Mouse (Mus musculus) layer of hippocampus, adult 18-20 months (tissue): Measurements from ENCODE around the gene Ubp1. TPM values are rescaled to one million over a fixed set of nuclear protein-coding genes. Genes with fewer than 3 reads are reported as not detected.
"Not testable (repeated sequence)": the region's sequence is repeated elsewhere in the genome, so short reads cannot be mapped to it uniquely, and the experiment has no call there.

ENCODE experiments used
- DNase-seq, 2 experiments: peaks; one replicate each; pipeline ENCODE4 v3.0.0; 2022; ENCODE audit warnings: low spot score in 2 of 2
- long read RNA-seq: library from polyadenylated mRNA; stranded (forward); transcript quantifications from one replicate; pipeline ENCODE4 v2.0.0, GENCODE M21; 2021
- total RNA-seq, 2 experiments: library from RNA; stranded (reverse); gene quantifications; 2 replicates each; pipeline ENCODE4 v1.2.3; 2021

Ubp1 gene
- total RNA-seq = 10 to 100 TPM; 69.6 to 71.2 TPM
- long read RNA-seq, transcript Ubp1-202 (17 exons, 3,850 nt) = minor isoform, 5 of 47 reads
- long read RNA-seq, transcript Ubp1-206 (16 exons, 1,623 nt) = major isoform, 9 of 47 reads
- long read RNA-seq, transcript Ubp1-204 (15 exons, 2,320 nt) = minor isoform, 5 of 47 reads
- long read RNA-seq, partial matches to known transcripts = 8 of 47 reads
- long read RNA-seq, other reads (novel, unspliced or antisense) = 19 of 47 reads

GRCm38 (mm10) chr9:113930534-113931374 lies at the start of gene Ubp1:
TSS of gene Ubp1 (plus strand) at chr9:113930934.
- peak; percentile 97 to 99 for DNase-seq

GRCm38 (mm10) chr9:113894903-113895302 lies 35.8 kb upstream of the Ubp1 start:
- no peak for DNase-seq

- no peak for DNase-seq
Observed at GRCm38 (mm10) chr9:113903136-113903535, 27.6 kb upstream of the Ubp1 start.

DNA sequence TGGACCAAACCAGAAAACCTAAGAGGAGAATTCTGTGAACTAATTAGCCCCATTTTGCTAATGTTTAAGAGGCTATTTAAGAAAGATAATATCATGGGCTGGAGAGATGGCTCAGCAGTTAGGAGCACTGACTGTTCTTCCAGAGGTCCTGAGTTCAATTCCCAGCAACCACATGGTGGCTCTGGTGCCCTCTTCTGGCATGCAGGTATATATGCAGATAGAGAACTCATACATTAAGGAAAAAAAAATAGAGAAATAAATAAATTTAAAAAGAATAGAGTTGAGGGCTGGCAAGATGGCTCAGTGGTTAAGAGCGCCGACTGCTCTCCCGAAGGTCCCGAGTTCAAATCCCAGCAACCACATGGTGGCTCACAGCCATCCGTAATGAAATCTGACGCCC lies 26.4 kb upstream of the Ubp1 start:
- DNase-seq = not testable (repeated sequence)

- DNase-seq = no peak
Observed at GRCm38 (mm10) chr9:113915789-113916188, 14.9 kb upstream of the Ubp1 start.

- DNase-seq = no peak
Observed at GRCm38 (mm10) chr9:113922677-113923076, 8.1 kb upstream of the Ubp1 start.

DNA sequence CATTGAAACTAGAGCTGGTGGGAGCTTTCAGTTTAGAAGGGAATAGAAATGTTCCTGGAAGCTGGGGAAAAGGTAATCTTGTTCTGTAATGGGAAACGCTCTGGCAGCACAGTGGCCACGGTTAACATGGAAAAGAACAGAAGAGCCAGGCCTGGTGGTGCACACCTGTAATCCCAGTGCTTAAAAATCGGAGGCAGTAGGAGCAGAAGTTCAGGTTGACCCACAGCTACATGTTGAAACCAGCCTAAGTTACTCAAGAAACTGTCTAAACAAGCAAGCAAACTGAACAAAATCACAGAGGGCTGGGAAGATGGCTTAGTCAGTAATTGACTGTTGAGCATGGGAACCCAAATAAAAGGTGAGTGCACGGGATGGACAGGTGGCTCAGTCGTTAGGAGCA lies 5.9 kb upstream of the Ubp1 start:
- DNase-seq = no peak

DNA sequence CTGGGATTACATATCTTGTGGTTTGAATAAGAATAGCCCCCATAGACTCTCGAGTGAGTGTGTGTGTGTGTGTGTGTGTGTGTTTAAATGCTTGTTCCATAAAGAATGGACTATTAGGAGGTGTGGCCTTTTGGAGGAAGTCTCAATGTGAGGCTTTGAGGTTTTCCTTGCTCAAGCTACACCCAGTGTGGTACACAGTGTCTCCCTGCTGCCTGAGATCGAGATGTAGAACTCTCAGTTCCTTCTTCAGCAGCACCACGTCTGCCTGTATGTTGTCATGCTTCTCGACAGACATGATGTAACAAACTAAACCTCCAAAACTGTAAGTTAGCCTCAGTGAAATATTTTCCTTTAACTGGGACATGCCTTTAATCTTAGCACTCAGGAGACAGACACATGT lies 2.1 kb upstream of the Ubp1 start:
- no peak for DNase-seq

- no peak for DNase-seq
Observed at GRCm38 (mm10) chr9:113929676-113930075, 1.1 kb upstream of the Ubp1 start.

- no peak for DNase-seq
Observed at GRCm38 (mm10) chr9:113931375-113932099, 803 bp downstream of the Ubp1 start.

- DNase-seq = no peak
Observed at GRCm38 (mm10) chr9:113932100-113932470, 1.4 kb downstream of the Ubp1 start.

DNA sequence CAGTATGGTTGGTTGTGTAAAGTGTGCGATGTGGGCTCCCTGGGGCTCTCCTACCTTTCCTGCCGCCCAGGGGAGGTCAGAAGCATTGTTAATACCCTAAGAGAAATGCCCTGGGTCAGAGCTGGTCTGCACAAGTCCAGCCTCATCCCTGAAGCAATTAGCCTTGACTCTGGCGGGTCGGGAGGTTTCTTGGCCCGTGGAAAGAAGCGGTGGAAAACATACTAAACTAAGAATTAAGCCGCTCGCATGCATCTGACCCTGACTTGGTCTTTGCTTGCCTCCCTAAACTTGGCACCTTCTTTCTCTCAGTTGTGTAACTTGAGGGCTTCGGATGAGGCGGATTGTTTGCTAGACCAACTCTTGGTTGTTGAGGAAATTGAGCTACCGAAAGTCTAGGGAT lies 1.8 kb downstream of the Ubp1 start:
- DNase-seq = no peak

- DNase-seq = no peak
Observed at GRCm38 (mm10) chr9:113935638-113936037, 4.9 kb downstream of the Ubp1 start.

DNA sequence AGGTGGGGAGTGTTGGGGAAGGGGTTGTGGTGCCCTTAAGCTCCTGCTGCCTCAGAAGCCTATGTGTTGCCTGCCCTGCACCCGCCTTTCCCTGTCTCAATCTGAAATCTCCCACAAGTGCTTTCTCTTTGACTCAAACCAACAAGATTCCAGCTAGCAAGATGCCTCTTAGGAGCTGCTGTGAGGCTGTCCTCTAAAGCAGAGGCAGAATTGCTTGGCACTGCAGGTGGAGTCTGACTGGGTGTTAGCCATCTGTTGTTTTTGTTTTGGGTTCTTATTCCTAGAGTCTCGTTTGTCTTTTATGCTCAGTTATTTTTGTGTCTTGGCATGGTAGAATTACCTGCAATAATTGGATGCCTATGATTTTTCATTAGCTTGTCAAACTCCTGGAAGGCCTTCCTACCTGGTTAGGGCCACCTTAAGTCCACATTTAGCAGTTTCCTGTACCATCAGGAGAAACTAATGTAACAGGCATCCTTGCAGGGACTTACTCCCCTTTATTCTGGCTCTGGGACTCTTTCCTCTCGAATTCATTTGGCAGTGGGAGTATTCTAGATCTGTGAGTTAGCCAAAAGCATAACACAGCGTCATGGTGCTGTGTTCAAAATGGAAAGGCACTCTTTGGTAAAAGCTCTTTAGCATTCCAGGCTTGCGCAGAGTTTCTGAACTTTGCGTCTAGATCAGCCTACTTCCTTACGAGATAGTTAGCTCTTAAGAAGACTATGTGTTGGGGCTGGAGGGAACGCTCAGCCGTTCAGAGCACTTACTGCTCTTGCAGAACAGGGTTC lies 8.5 kb downstream of the Ubp1 start:
- peak in 1 of 2 experiments; percentile 48 for DNase-seq

GRCm38 (mm10) chr9:113941103-113941805 lies 10.5 kb downstream of the Ubp1 start:
- DNase-seq = no peak

DNA sequence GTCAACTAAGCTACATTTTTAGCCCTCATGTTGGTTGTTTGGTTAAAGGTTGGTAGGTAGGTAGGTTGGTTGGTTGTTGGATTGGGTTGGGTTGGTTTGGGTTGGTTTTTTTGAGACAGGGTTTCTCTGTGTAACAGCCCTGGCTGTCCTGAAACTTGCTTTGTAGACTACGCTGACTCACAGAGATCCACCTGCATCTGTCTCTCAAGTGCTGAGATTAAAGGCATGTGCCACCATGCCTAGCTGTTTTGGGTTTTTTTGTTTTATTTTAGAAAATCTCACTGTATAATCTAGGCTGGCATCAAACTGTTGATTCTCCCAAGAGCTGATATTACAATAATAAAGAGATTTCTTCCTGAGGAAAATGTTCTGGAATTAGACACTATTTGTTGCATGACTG lies 12.6 kb downstream of the Ubp1 start:
- DNase-seq = no peak

DNA sequence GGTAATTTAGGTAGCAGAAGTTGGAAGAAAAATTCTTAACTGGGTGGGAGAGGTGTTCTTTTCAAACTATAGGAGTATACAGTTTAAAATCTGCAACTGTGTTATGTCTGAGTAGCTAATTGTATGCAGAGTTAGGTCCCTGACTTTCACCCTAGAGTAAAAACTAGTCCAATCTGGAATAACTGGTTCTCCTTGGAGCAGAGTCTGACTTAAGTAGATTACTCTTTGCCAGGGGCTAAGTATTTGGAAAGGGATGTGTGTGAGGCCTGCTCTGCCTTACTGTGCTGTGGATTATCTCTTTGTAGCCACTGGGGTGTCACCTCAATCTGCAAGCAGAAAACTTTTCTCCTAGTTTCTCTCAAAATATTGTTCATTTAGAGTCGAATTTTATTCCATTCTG lies 16.5 kb downstream of the Ubp1 start:
- no peak for DNase-seq

- DNase-seq = no peak
Observed at GRCm38 (mm10) chr9:113957777-113958176, 27.0 kb downstream of the Ubp1 start.

DNA sequence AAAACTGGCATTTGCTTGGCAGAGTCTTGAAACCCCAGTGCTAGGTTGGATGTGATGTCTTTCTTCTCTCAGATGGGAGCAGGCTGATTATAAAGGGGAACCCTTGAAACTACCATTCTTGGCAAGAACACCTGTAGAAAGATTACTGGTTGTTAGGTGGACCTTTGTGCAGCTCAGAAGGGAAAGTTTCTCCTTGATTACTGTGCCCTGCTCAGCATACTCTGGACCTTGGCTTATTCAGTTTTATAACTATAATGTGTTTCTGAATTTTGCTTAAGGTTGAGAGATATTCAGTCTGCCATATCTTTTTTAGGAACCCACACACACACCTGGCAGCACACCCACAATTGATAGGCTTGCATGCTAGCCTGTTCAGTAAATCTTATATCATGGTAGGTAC lies 33.0 kb downstream of the Ubp1 start:
- DNase-seq = no peak

DNA sequence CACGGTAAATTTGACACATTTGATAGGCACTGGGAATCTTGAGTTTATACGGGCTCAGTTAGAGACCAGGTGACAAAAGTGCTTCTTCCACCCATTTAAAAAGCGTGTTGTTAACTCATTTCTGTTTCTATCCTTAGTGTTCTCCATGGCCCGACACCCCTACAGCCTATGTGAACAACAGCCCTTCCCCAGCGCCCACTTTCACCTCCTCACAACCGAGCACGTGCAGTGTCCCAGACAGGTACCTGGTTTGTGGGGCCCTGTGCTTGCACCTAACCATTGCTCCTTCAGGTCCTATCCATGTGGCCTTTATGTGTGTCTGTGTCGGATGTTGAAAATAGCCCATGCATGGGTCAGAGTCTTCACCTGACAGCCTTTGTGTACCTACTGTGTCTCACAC lies 33.7 kb downstream of the Ubp1 start:
- DNase-seq = no peak

- no peak for DNase-seq
Observed at GRCm38 (mm10) chr9:113966838-113967237, 36.1 kb downstream of the Ubp1 start.
